Mouse (Mus musculus): Measurements from ENCODE around the gene Gm38655. TPM values are rescaled to one million over a fixed set of nuclear protein-coding genes. Genes with fewer than 3 reads are reported as not detected.
"Not testable (repeated sequence)": the region's sequence is repeated elsewhere in the genome, so short reads cannot be mapped to it uniquely, and the experiment has no call there.

The Gm38655 gene
- not detected for total RNA-seq (2021)

DNA sequence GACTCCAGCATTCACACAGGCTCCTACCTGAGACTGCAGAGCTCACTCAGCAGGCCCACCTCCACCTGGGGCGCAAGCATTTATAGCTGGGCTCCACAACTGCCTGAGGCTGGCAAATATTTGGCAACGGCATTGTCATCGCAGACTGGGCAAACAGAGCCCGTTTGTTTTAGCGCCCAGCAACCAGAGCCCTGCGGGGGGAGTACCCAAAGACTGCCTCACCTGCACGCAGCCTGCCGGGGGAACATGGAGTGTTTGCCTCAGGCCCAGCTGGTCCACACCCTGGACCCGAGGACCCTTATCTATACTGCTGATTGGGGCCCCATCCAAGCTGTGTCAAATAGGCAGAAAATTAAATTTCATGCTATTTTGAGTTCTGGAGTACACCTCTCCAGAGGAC, at the start of gene Gm38655:
TSS of gene Gm38655 (minus strand) at position 61 of the 400 bp plus-strand sequence.
- intact Hi-C loops (cut with DNase I) = loop anchor here (5.0 kb wide), 1 partner anchor 33 kb away; no protein-coding TSS in a partner anchor
- DNase-seq (ENCODE audit: extremely low spot score in 1 of 2, low spot score in 2 of 2) = no peak

DNA sequence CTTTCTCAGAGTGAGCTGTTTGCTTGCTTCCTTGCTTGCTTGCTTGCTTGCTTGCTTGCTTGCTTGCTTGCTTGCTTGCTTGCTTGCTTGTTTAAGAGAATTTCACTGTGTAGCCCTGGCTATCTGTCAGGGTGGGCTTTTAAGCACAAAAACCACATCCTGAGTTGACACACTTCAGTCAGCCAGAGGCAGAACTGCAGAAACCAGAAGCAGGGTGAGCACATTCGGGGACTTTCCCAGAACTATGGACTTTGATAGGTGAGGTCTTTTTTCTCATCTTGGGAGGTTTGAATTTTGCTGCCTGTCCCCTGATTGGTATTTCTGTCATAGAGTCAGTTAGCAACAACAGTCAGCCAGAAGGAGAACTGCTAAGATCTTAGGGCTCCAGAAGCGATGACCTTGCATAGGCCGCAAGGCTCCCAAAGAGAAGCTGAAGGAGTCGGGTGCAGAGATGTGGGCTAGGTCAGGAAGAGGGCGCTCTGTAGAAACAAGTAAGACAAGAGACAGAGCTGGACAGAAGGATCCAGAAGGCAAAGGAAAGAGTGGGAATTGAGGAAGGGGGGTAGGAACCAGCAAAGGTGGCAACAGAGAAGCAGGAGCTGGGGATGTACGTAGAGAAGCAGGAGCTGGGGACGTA, 49.4 kb upstream of the Gm38655 start:
- no peak for DNase-seq (ENCODE audit: extremely low spot score in 1 of 2, low spot score in 2 of 2)
- intact Hi-C loops (cut with DNase I) = no loop called here

DNA sequence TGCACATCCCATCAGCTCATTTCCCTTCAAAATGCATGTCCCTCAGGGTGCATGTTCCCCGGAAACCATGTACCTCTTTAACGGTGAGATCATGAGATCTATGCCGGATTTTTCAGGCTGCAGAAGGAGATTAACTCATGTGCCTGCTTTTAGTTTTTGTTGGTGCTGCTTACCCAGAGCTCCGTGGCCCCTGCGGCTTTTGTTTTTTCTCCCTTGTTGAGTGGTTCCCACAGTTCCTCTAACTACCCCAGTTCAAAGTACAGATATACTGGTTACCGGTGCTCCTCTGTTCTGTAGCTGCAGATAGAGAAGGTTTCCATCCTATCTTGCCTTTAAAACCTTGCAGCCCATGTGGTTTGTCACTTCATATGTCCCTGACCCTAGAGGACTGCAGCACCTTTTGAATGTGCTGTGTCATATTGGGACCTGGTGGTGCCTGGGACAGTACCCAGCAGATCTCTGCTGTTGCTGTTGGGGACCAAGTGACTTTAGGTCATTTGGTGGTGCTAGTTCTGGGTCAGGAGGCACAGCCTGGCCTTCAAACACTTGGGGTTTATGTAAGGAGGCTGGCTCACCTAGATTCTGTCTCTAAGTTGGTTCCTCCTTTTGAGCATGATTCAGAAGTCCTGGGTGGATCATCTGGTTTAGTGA, 47.8 kb upstream of the Gm38655 start:
- intact Hi-C loops (cut with DNase I) = no loop called here
- no peak for DNase-seq (ENCODE audit: extremely low spot score in 1 of 2, low spot score in 2 of 2)

DNA sequence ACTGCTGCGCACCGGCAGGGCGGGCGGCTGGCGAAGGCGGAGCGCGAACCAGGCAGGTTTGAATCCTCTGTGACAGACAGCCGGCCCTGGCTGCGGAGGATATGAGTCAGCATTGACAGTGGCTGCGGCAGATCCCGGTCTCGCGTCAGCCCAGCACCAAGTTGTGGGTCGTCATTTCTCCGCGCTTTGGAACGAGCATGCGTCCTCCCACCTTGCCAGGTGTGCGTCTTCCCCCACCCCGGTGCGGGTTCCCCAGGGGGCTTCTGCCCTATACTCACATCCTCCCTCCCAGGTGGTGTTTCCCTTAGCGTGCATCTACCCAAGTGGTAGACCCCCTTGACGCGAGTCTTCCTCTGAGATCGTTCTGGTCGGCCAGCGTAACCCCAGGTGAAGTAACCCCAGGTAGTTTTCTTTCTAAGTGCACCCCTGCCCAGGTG, 47.3 kb upstream of the Gm38655 start:
- DNase-seq (ENCODE audit: extremely low spot score in 1 of 2, low spot score in 2 of 2); intact Hi-C loops (cut with DNase I): not testable (repeated sequence)

DNA sequence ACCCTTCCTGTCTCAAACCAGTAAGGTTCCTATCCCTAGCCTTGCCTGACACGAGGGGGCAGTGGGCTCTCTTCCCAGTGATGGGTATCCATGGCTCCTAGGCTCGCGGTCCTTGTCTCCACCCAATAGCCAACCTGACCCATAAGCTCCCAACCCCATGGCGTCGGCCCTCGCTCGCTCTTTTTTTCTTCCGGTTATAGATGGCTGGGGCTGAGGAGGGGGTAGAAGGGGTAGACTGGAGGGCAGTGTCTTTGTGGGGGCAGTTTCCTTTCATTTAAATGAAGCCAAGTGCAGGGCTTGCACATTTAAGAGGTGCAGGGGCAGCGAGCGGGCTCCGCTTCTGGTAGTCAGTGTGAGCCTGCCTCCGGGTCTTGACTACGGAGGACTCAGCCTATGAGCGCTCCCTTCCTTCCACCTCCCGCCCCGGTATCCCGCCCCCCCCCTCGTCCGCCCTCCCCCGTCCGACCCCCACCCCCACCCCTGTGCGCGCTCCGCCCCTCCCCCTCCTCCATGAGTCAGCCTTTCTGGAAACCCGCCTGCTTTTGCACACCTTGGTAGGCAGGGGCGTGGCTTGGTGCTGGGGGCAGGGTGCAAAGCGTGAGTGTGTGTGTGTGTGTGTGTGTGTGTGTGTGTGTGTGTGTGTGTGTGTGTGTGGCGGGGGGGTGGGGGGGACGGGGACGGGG, 46.7 kb upstream of the Gm38655 start:
- DNase-seq (ENCODE audit: extremely low spot score in 1 of 2, low spot score in 2 of 2) = peak; percentile 43 to 81
- intact Hi-C loops (cut with DNase I) = no loop called here

DNA sequence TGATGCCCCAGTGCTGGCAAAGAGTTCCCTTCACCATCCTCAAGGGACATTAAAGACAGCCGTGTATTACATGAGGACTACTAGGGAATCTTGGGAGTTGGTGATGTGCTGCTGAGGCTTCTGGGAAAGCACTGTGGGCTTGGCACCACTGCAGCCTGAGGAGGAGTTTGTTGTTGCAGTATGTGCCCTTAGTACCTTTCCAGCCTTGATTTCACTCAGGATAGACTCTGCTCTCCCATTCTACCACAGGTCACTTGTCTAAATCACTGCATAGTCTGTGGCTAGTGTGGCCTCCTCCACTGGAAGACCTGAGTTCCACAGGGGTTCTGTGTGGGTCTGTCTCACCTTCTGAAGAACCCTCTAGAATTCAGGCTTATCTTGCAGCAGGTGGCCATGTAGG, 45.5 kb upstream of the Gm38655 start:
- intact Hi-C loops (cut with DNase I) = no loop called here
- DNase-seq (ENCODE audit: extremely low spot score in 1 of 2, low spot score in 2 of 2) = no peak

DNA sequence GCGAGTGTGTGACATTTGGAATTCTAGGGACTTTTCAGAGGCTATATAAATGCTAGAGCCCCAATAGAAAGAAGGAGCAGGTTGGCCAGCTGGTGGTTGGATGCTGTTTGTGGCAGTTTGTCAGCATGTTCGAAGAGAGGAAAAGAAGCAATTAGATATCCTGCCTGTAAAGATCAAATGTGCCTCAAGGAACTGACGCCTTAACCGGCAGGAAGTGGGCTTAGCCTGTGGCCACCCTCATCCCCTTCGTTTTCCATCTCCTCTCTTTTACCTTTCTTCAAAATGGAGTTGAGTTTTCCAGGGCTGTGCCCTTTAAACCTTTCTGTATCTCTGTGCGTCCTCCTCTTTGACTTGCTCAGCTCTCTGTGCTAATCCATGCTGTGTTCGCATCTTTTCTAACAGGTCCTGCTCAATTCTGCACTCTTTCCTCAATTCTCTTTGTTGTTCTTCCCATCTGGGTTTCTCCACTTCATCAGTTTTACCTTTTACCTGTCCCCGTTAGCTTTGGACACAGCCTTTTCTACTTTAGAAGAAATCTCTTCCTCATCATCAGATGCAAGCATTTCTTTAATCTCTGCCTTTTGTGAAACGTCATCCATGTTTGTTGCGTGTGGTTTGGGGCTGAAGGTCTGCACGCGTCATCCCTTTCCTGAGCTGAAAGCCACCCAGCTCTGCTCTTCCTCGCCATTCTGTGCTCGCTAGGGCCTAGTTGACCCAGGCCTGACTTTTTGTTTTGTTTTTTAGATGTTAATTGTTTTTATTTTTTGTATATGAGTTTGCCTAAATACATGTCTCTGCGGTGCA, 44.4 kb upstream of the Gm38655 start:
- intact Hi-C loops (cut with DNase I) = no loop called here
- no peak for DNase-seq (ENCODE audit: extremely low spot score in 1 of 2, low spot score in 2 of 2)

DNA sequence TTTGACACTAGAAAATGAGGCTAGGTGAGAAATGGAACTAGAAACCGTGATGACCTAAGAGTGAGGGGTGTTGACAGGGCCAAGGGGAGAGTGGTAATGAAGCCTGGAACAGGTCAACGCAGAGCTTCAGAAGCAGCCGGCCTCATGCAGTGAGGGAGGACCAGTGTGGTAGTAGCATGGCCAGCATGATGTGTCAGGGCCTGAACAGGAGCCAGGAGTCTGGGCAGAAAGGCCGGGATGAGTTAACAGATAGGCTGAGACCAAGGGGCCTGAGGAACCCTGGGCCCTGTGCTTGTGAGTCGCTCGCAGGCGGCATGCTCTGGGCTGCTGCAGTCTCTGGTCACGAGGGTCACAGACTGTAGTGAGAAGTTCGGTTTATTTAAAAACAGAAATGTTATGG, 43.7 kb upstream of the Gm38655 start:
- no peak for DNase-seq (ENCODE audit: extremely low spot score in 1 of 2, low spot score in 2 of 2)
- intact Hi-C loops (cut with DNase I) = no loop called here

DNA sequence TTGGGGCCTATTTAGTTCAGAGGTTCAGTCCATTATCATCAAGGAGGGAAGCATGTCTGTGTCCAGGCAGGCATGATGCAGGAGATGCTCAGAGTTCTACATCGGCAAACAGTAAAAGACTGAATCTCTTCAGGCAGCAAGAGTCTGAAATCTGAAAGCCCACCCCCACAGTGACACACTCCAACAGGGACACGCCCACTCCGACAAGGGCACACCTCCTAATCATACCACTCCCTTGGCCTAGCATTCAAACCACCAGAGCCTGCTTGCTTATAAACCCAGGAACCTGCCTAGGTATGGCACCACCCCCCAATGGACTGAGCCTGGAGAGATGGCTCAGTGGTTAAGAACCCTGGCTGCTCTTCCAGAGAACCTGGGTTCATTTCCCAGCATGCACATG, 40.2 kb upstream of the Gm38655 start:
- intact Hi-C loops (cut with DNase I) = no loop called here
- DNase-seq (ENCODE audit: extremely low spot score in 1 of 2, low spot score in 2 of 2) = no peak

DNA sequence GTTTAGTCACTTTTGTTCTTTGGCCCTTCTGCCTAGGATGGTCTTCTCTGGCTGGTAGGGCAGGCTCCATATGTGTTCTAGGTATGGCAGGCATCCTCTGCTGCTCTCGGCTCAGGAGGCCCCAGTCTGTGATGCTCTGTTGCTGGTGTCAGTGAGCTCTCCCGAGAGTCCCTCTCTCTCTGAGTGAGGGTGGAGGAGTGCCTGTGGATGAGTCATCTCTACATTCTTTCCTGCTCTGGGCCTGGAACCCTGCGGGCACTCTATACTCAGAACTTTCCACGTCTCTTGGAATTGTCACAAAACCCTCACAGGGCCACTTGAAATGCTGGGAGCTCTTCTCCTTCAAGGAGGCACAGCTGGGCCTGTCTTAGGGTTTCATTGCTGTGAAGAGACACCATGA, 36.4 kb upstream of the Gm38655 start:
- intact Hi-C loops (cut with DNase I) = no loop called here
- DNase-seq (ENCODE audit: extremely low spot score in 1 of 2, low spot score in 2 of 2) = no peak

DNA sequence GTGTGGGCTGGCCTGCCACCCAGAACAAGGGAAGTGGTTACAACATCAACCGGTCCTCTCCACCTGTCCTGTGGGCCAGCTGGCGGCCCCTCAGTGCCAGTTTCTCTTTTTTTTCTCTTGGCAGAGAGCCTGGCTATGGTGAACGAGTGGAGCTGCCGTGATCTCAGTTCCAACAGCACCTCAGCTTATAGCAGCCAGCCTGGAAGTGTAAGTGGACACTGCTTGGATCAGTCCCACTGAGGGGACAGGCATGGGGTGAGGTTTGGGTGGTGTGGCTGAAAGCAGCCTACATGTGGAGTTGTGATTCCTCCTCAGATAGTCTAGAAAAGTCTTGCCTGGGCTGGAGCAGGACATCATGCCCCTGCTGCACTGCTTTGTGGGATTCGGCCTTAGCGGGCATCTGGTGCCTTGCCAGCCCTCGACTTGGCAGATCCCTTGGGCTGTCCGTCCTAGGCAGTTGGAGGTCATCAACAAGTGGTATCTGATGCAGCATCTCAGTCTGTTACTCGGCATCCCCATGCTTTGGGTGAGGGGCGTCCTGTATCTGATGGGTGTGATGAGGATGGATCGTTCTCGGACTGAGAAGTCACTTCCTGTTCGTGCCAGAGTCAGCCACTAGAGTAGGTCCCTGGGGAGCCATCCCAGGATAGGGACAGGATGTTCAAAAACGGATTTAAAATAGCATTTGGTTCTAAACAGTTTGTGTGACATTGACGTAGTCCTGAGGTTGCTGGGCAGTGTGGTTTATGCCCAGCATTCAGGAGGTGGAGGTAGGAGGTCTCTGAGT, 35.6 kb upstream of the Gm38655 start:
- peak in 1 of 2 experiments; percentile 61 for DNase-seq (ENCODE audit: extremely low spot score in 1 of 2, low spot score in 2 of 2)
- intact Hi-C loops (cut with DNase I) = no loop called here

DNA sequence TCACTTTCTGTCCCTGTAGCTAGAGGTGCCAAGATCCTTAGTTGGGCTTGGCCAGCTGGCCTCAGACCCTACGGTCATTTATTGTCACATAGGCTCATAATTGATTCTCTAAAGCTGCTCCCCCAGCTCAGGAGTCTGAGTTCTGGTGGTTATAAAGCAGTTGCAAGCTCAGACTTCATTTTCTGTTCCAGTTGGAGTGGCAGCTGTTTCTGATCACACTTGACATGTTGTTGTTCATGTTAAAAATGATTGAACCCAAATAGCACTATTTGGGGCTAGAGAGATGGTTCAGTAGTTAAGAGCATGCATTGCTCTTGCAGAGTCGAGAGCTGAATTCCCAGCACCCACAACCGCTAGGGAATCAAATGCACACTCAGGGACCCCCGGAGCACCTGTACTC, 34.7 kb upstream of the Gm38655 start:
- intact Hi-C loops (cut with DNase I) = no loop called here
- no peak for DNase-seq (ENCODE audit: extremely low spot score in 1 of 2, low spot score in 2 of 2)

DNA sequence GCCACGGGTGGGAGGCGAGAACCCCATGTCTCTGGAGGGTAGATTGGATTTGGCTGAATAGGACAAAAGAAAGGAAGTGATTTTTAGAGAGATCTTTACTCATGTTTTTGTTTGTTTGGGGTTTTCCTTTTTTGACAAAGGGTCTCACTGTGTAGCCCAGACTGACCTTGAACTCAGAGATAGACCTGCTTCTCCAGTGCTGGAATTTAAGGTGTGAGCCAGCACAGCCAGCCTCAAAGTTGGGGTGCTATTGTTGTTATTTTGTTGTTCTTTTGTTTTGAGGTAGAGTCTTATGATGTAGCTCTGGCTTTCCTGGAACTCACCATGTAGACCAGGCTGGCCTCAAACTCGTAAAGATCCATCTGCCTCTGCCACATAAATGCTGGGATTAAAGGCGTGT, 27.1 kb upstream of the Gm38655 start:
- no peak for DNase-seq (ENCODE audit: extremely low spot score in 1 of 2, low spot score in 2 of 2)
- intact Hi-C loops (cut with DNase I) = no loop called here

DNA sequence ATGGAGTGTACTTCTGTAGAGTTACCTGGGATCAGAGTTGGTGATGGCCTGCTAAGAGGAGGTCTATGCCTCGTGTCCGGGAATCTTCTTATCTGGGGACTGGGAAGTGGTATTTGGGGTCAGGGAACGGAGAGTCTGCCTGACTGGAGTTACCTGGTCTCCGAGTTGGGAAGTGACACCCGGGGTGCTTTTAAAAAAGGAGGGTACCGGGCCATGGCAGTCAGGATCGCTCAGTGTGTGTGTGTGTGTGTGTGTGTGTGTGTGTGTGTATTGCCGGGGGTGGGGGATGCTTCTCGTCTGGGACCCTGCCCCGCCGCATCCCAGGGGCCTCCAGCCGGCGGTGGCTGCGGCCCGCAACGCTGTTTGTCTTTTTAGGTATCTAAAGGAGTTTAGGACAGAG, 13.8 kb upstream of the Gm38655 start:
- DNase-seq (ENCODE audit: extremely low spot score in 1 of 2, low spot score in 2 of 2) = no peak
- intact Hi-C loops (cut with DNase I) = no loop called here

DNA sequence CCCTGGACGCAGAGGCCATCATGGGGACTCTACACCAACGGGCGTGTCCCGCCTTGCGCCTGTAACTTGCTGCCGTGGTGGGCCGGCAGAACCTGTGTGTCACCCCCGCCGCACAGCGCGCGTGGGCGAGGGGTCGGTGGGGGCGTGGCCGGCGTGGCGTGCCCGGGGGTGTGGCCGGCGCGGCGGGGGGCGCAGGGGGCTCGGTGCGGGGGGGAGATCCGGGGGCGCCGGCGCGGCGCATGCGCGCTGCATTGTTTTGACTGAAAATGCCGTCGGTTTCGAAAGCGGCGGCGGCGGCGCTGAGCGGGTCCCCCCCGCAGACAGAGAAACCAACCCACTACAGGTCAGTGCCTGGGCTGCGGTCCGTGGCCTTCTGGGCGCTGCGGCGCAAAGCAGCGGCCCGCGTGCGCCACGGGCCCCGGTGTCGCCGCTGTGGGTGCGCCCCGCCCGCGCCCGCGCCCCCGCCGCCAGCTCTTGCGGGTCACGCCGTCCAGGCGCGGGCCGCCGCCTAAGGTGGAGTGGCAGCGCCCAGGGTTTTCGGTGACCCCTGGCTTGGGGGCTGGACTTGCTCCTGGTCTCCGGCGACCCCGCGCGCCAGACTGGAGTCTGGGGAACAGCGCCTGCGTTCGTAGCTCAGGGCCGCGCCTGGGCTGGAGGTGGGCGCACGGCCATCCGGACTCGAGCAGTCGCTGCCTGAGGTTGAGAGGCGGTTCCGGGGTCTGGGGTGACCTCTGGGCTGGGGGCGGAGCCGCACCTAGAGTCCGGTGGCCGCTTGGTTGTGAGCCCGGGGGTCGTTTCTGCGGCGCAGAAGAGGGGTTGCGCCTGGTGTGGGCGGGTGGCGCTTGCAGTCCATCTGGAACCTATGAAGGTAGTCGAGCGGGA, 13.1 kb upstream of the Gm38655 start, which contains the start of gene Unkl:
TSS of gene Unkl (plus strand) at position 248 of the 882 bp plus-strand sequence.
- DNase-seq (ENCODE audit: extremely low spot score in 1 of 2, low spot score in 2 of 2) = peak; percentile 44 to 87
- intact Hi-C loops (cut with DNase I) = no loop called here

DNA sequence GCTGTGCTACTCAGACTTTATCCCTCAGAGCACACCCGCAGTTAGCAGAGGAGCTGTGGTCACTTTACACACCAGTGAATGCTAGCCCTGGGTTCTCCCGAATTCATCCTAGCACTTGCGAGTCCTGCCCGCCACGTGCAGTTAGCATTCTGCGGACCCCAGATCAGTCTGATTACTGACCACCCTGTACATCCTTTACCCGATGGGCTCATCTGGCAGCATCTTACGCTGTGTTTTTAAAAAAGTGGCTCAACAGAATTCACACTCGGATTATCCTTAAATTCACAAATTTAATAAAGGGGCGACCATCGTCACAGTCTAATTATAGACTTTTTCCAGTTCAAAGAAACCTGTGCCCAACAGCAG, 12.5 kb upstream of the Gm38655 start:
- no peak for DNase-seq (ENCODE audit: extremely low spot score in 1 of 2, low spot score in 2 of 2)
- intact Hi-C loops (cut with DNase I) = no loop called here

DNA sequence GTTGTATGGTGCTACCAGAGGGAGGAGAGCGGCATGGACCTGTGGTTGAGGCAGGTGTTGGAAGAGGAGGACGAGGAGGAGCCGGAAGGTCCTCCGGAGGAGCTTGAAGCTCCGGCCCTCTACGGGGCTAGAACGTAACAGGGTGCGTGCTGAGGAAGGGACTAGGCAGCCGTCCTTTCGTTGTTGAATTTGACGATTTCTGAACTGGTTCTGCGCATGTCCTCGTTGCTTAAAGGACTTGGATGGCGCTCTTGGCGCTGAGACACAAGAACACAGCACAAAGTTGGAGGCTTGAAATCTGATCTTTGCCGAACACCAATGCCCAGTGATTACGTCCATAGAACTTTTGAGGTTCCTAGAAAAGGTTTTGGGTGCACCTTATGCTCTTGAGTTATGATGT, 9.7 kb upstream of the Gm38655 start:
- intact Hi-C loops (cut with DNase I) = no loop called here
- DNase-seq (ENCODE audit: extremely low spot score in 1 of 2, low spot score in 2 of 2) = no peak

Measured in left cerebral cortex, postnatal 10 days (tissue).